Mouse (Mus musculus): ENCODE measurements around the gene Tmf1. TPM values are rescaled to one million over a fixed set of nuclear protein-coding genes. Genes with fewer than 3 reads are reported as not detected.

Gene Tmf1
- total and polyA plus RNA-seq, 3 experiments: 12.7 to 26.4 (median 22.3) TPM

DNA sequence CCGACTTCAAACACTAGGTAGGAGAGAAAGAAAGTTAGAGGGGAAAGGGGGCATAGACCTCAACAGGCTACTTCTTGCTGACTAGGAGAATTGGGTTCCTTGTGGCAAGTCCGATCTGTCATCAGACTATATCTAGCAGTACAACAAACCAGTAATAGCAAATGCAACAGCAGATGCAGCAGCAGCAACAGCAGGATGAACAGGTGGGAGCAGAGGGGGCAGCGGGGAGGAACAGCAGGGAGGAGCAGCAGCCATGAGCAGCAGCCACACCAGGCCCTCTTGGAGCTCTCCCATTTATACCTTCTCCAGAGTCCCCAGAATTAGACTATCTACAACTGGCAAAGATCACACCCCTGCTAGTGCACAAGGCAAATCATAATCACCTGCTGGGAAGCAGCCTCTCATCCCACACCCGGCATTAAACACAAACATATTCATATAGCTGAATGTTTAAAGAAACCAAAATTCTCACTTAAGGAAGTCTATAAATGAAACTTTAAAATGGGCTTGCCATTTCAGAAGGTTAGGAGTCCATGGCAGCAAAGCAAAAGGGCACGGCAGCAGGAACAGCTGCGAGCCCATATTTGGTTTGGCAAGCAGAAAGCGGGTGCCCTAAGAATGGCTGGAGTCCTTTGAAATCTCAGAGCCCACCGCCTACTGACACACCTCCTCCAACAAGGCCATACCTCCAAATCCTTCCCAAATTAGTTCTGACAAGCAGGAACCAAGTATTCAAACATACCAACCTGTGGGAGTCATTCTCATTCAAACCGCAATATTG is 48.3 kb upstream of the Tmf1 start:
- dilution Hi-C loops (cut with MboI; ENCODE audit: extremely low pct_ligation_motif_present, extremely low pct_unique_long_range_greater_than_20kb, low sequenced_read_pairs) (no loop called here), in situ Hi-C loops (cut with MboI; ENCODE audit: low pct_ligation_motif_present, low pct_unique_long_range_greater_than_20kb, low sequenced_read_pairs) (no loop called here)
- no peak overlapping the region for H3K4me3 ChIP-seq (replicated peaks in 1 of 3; ENCODE audit: low read depth in 2 of 3, low read length in 2 of 3, poor library complexity in 1 of 3)
- peaks cover 20% of the 10 kb centered on the region for H3K79me2 ChIP-seq (replicated peaks; ENCODE audit: control insufficient read depth, extremely low read depth, insufficient read depth, poor library complexity, severe bottlenecking)
- no peaks in the 10 kb centered on the region for H3K27me3 ChIP-seq (replicated peaks)
- H3K36me3 ChIP-seq (replicated peaks in 1 of 2; ENCODE audit: control insufficient read depth in 1 of 2, insufficient read depth in 1 of 2, low read length in 1 of 2): peaks cover 43 to 80% of the 10 kb centered on the region in 2 experiments
- H3K4me2 ChIP-seq (ENCODE audit: insufficient read depth, low read depth, poor library complexity, severe bottlenecking): no peak overlapping the region
- H3K9me3 ChIP-seq (replicated peaks; ENCODE audit: low read length): no peaks in the 10 kb centered on the region
- no peak for DNase-seq (ENCODE audit: extremely low read depth)
- H3K9ac ChIP-seq (ENCODE audit: insufficient read depth, low read depth): no peak overlapping the region
- TF ChIP-seq SIN3A (IDR thresholded peaks at IDR 0.05; ENCODE audit: low read length): no peak
- TF ChIP-seq RAD21 (IDR thresholded peaks at IDR 0.05; ENCODE audit: low read depth, low read length): no peak
- TF ChIP-seq ELF1 (IDR thresholded peaks at IDR 0.05; ENCODE audit: low read depth, low read length): no peak
- no peak for TF ChIP-seq POLR2AphosphoS2 (IDR thresholded peaks at IDR 0.05; ENCODE audit: low read depth, low read length)
- no peak for TF ChIP-seq RCOR1 (conservative IDR thresholded peaks at IDR 0.05; ENCODE audit: low read depth, low read length)
- TF ChIP-seq HCFC1 (IDR thresholded peaks at IDR 0.05; ENCODE audit: low read depth, low read length): no peak
- TF ChIP-seq MEF2A (IDR thresholded peaks at IDR 0.05; ENCODE audit: borderline replicate concordance, low read depth, low read length): no peak
- no peak for TF ChIP-seq JUND (conservative IDR thresholded peaks at IDR 0.05; ENCODE audit: low read depth, low read length)
- TF ChIP-seq USF1 (IDR thresholded peaks at IDR 0.05; ENCODE audit: low read depth, low read length): no peak
- H3K4me1 ChIP-seq (ENCODE audit: control insufficient read depth in 1 of 2, insufficient read depth in 2 of 2): peaks cover 8 to 33% of the 10 kb centered on the region in 2 experiments
- H3K27ac ChIP-seq (ENCODE audit: insufficient read depth, low read depth): no peak overlapping the region

DNA sequence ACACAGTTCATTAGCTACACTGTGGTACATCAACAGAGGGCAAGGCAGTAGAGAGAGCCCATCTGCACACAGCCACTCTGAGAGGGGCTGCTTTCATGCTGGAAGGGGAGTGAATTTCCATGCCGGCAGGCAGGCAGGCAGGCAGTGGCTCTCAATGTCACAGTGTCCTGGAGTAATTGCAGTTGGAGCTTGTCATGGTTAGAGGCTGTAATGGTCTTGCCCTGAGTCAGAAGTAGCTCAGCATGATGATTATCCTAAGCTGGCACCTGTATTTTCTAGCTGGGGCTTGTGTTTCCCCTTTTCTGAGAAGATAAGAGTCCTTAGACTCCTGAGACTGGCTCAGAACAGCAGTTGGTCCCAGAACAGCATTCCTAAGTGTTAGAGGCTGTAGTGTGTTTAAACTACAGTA is 47.2 kb upstream of the Tmf1 start:
- in situ Hi-C loops (cut with MboI; ENCODE audit: low pct_ligation_motif_present, low pct_unique_long_range_greater_than_20kb, low sequenced_read_pairs): no loop called here
- dilution Hi-C loops (cut with MboI; ENCODE audit: extremely low pct_ligation_motif_present, extremely low pct_unique_long_range_greater_than_20kb, low sequenced_read_pairs): no loop called here
- Histone ChIP-seq H3K27ac (ENCODE audit: insufficient read depth, low read depth) (no peak overlapping the region), H3K4me3 (replicated peaks in 1 of 3; ENCODE audit: low read depth in 2 of 3, low read length in 2 of 3, poor library complexity in 1 of 3) (no peak overlapping the region), H3K4me1 (ENCODE audit: control insufficient read depth in 1 of 2, insufficient read depth in 2 of 2) (peaks cover 8 to 44% of the 10 kb centered on the region in 2 experiments), H3K27me3 (replicated peaks) (no peaks in the 10 kb centered on the region), H3K9me3 (replicated peaks; ENCODE audit: low read length) (no peaks in the 10 kb centered on the region), H3K79me2 (replicated peaks; ENCODE audit: control insufficient read depth, extremely low read depth, insufficient read depth, poor library complexity, severe bottlenecking) (peaks cover 22% of the 10 kb centered on the region), H3K36me3 (replicated peaks in 1 of 2; ENCODE audit: control insufficient read depth in 1 of 2, insufficient read depth in 1 of 2, low read length in 1 of 2) (peaks cover 33 to 73% of the 10 kb centered on the region in 2 experiments), H3K9ac (ENCODE audit: insufficient read depth, low read depth) (no peak overlapping the region), H3K4me2 (ENCODE audit: insufficient read depth, low read depth, poor library complexity, severe bottlenecking) (no peak overlapping the region)
- DNase-seq (ENCODE audit: extremely low read depth): no peak
- TF ChIP-seq ZNF384 (IDR thresholded peaks at IDR 0.05; ENCODE audit: low read depth, low read length): no peak
- no peak for TF ChIP-seq TCF12 (IDR thresholded peaks at IDR 0.05; ENCODE audit: low read depth, low read length)
- TF ChIP-seq CTCF (conservative IDR thresholded peaks at IDR 0.05 in 1 of 2, IDR thresholded peaks at IDR 0.05 in 1 of 2; ENCODE audit: low read depth in 2 of 2, low read length in 2 of 2): no peak
- TF ChIP-seq ETS1 (conservative IDR thresholded peaks at IDR 0.05; ENCODE audit: low read depth, low read length): no peak
- no peak for TF ChIP-seq PAX5 (IDR thresholded peaks at IDR 0.05; ENCODE audit: low read length)
- TF ChIP-seq EP300 (IDR thresholded peaks at IDR 0.05; ENCODE audit: low read length): no peak
- TF ChIP-seq CHD1 (IDR thresholded peaks at IDR 0.05; ENCODE audit: low read depth, low read length): no peak
- TF ChIP-seq POLR2A (IDR thresholded peaks at IDR 0.05; ENCODE audit: low read depth, low read length): no peak
- no peak for TF ChIP-seq MYC (IDR thresholded peaks at IDR 0.05; ENCODE audit: low read depth, low read length)

Measured in CH12.LX (cell line).